Mouse (Mus musculus) retina, adult 2 months (tissue): Measurements from ENCODE around the gene CK137956.

Experiments
- DNase-seq: peaks from one replicate; pipeline ENCODE4 v3.0.0-alpha.2; 2012; ENCODE audit warnings: low read depth, low spot score

The CK137956 gene

GRCm38 (mm10) chr4:127970901-127971868 lies at the start of gene CK137956:
Gene CK137956, minus strand, starts transcription at chr4:127970951.
- no peak for DNase-seq

GRCm38 (mm10) chr4:128019465-128019864 lies 48.7 kb upstream of the CK137956 start:
- DNase-seq: no peak

- DNase-seq: no peak
Measured at GRCm38 (mm10) chr4:128004797-128005452, 34.2 kb upstream of the CK137956 start.

- DNase-seq: no peak
Measured at GRCm38 (mm10) chr4:128002638-128003101, 31.9 kb upstream of the CK137956 start.

- DNase-seq: no peak
Measured at GRCm38 (mm10) chr4:127999281-127999680, 28.5 kb upstream of the CK137956 start.

GRCm38 (mm10) chr4:127989347-127989995 lies 18.7 kb upstream of the CK137956 start:
- no peak for DNase-seq

GRCm38 (mm10) chr4:127988526-127989180 lies 17.9 kb upstream of the CK137956 start:
- no peak for DNase-seq

GRCm38 (mm10) chr4:127987784-127988455 lies 17.2 kb upstream of the CK137956 start, which contains the start of gene Csmd2:
Gene Csmd2, plus strand, starts transcription at chr4:127987857.
- peak; percentile 48 for DNase-seq

- DNase-seq: no peak
Measured at GRCm38 (mm10) chr4:127987270-127987669, 16.5 kb upstream of the CK137956 start.

- no peak for DNase-seq
Measured at GRCm38 (mm10) chr4:127986491-127987075, 15.8 kb upstream of the CK137956 start.

GRCm38 (mm10) chr4:127985874-127986273 lies 15.1 kb upstream of the CK137956 start:
- DNase-seq: no peak

- DNase-seq: no peak
Measured at GRCm38 (mm10) chr4:127984426-127984825, 13.7 kb upstream of the CK137956 start.

GRCm38 (mm10) chr4:127981125-127981524 lies 10.4 kb upstream of the CK137956 start:
- DNase-seq: no peak

- no peak for DNase-seq
Measured at GRCm38 (mm10) chr4:127972976-127973375, 2.2 kb upstream of the CK137956 start.

GRCm38 (mm10) chr4:127970018-127970421 lies 731 bp downstream of the CK137956 start:
- no peak for DNase-seq

- no peak for DNase-seq
Measured at GRCm38 (mm10) chr4:127969101-127969500, 1.6 kb downstream of the CK137956 start.

GRCm38 (mm10) chr4:127953006-127953710 lies 17.6 kb downstream of the CK137956 start:
- no peak for DNase-seq

- no peak for DNase-seq
Measured at GRCm38 (mm10) chr4:127947696-127948095, 23.1 kb downstream of the CK137956 start.

GRCm38 (mm10) chr4:127937474-127937873 lies 33.3 kb downstream of the CK137956 start:
- DNase-seq: no peak

- no peak for DNase-seq
Measured at GRCm38 (mm10) chr4:127935369-127935768, 35.4 kb downstream of the CK137956 start.
